Comparison of ENCODE assay signal across 9 mouse cellular contexts in genomic region chr19:4492526-4493296, GRCm38 (mm10). TPM values are rescaled to one million over a fixed set of nuclear protein-coding genes. Genes with fewer than 3 reads are reported as not detected.
DNase-seq lines count a peak whose midpoint lies in the region.
"Had no signal": no experiment of that assay in that cellular context is flagged by ENCODE, and none has a peak within 500 bp of the region (broad histone marks: within the 10 kb centered on the region; RNA-seq: fewer than 3 reads in every experiment).

No protein-coding gene starts in this region.

- no peaks in the 10 kb centered on the region for H3K4me1 ChIP-seq in brown adipose tissue, adult 24 weeks (ENCODE audit: control insufficient read depth, insufficient read depth, insufficient read length, low read length)

- peak overlapping the region; percentile 65 for H3K27ac ChIP-seq in brown adipose tissue, adult 24 weeks (replicated peaks; ENCODE audit: low read depth, low read length)
- H3K27ac ChIP-seq: lung, embryonic 15.5 days had no signal

- H3K4me3 ChIP-seq in brown adipose tissue, adult 24 weeks (ENCODE audit: insufficient read depth, low read depth, low read length): no peak overlapping the region
- H3K4me3 ChIP-seq: lung, embryonic 15.5 days had no signal

- intact Hi-C loops in gastrocnemius, postnatal 36 days (cut with DNase I): loop anchor here (10.0 kb wide), 1 partner anchor 352 kb away; no protein-coding TSS in a partner anchor

- peak; percentile 64 for DNase-seq in ovary, postnatal 36 days (ENCODE audit: low spot score)
- no peak for DNase-seq in ovary, postnatal 14 days (ENCODE audit: low spot score)
- DNase-seq in gastrocnemius, postnatal 36 days: peak; percentile 60 to 79
- peak; percentile 73 for DNase-seq in lung, postnatal 25 days (ENCODE audit: low spot score)
- DNase-seq in urinary bladder, postnatal 10 days (ENCODE audit: low spot score): no peak
- DNase-seq in spleen, postnatal 36 days (ENCODE audit: low spot score in 2 of 2): no peak

RNA-seq across cellular contexts. Expression of gene 2010003K11Rik, which starts 5.7 kb away (rescaled TPM):
- 30.6 and 32.3 TPM in 2 replicates for polyA plus RNA-seq in brown adipose tissue, adult 24 weeks (2012; ENCODE audit: insufficient read depth, insufficient read length, missing spikeins)
- total RNA-seq in gastrocnemius, postnatal 36 days (2021): not detected
- polyA plus RNA-seq: brain, embryonic 14.5 days; lung, embryonic 15.5 days had no signal

RNA-seq across cellular contexts. Expression of gene Syt12, which starts 15.5 kb away (rescaled TPM):
- polyA plus RNA-seq in brown adipose tissue, adult 24 weeks (2012; ENCODE audit: insufficient read depth, insufficient read length, missing spikeins): 6.9 and 8.0 TPM in 2 replicates
- 1 to 10 TPM; 8.5 to 8.6 TPM for total RNA-seq in gastrocnemius, postnatal 36 days (2021)

RNA-seq across cellular contexts. Expression of gene Pcx, which starts 17.6 kb away (rescaled TPM):
- polyA plus RNA-seq in brown adipose tissue, adult 24 weeks (2012; ENCODE audit: insufficient read depth, insufficient read length, missing spikeins): 328 and 343 TPM in 2 replicates
- total RNA-seq in gastrocnemius, postnatal 36 days (2021): 10 to 100 TPM; 62.5 to 63.4 TPM

RNA-seq across cellular contexts. Expression of gene Rhod, which starts 53.5 kb away (rescaled TPM):
- polyA plus RNA-seq in brown adipose tissue, adult 24 weeks (2012; ENCODE audit: insufficient read depth, insufficient read length, missing spikeins): 4.3 and 4.5 TPM in 2 replicates
- under 1 TPM; 0.39 to 0.69 TPM for total RNA-seq in gastrocnemius, postnatal 36 days (2021)

Comparison
In these comparisons a context has a peak if more than half of its experiments do, and no peak if none do; other contexts are left out.
1. DNase-seq: peak in ovary, postnatal 36 days (single experiment), gastrocnemius, postnatal 36 days (2 of 2) and lung, postnatal 25 days (single experiment); none in ovary, postnatal 14 days (single experiment), urinary bladder, postnatal 10 days (single experiment) and spleen, postnatal 36 days (0 of 2).